Mouse (Mus musculus) brain, embryonic 14.5 days (tissue): ENCODE data around the gene Map3k4.

Experiments
- CTCF ChIP-seq: fragments of 200-500 bp; IDR thresholded peaks from 2 replicates; pipeline ENCODE4 v1.5.1; 2012; ENCODE audit warnings: inconsistent platforms, mild to moderate bottlenecking, moderate library complexity, borderline replicate concordance; ENCODE audit not compliant: insufficient read depth, insufficient read length; ENCODE audit errors: extremely low read depth
- POLR2A ChIP-seq: fragments of 200-500 bp; IDR thresholded peaks from 2 replicates; pipeline ENCODE4 v1.6.1; 2012; ENCODE audit warnings: mild to moderate bottlenecking, inconsistent platforms, borderline replicate concordance; ENCODE audit not compliant: poor library complexity, insufficient read depth, insufficient read length, severe bottlenecking; ENCODE audit errors: extremely low read depth

GRCm38 (mm10) chr17:12347462-12347861, 28.9 kb upstream of the Map3k4 start:
- TF ChIP-seq POLR2A = no peak
- no peak for TF ChIP-seq CTCF
